Mouse (Mus musculus) thymus, postnatal 14 days (tissue): ENCODE data around the gene Klhl3.
"Not testable (repeated sequence)": the region's sequence is repeated elsewhere in the genome, so short reads cannot be mapped to it uniquely, and the experiment has no call there.

Experiments used
- DNase-seq: peaks from one replicate; pipeline ENCODE4 v3.0.0; 2021

Gene Klhl3

GRCm38 (mm10) chr13:58113061-58113900 is at the start of gene Klhl3:
TSS of gene Klhl3 (minus strand) at chr13:58113592.
- peak; percentile 91 for DNase-seq

- no peak for DNase-seq
These were observed 47.4 kb upstream of the Klhl3 start for GRCm38 (mm10) chr13:58160761-58161160.

GRCm38 (mm10) chr13:58158099-58158912 is 44.9 kb upstream of the Klhl3 start:
- peak; percentile 90 for DNase-seq

- DNase-seq: peak; percentile 88
These were observed 44.2 kb upstream of the Klhl3 start, which contains the start of gene Idnk for GRCm38 (mm10) chr13:58157447-58158098. TSS of gene Idnk (plus strand) at chr13:58157649.

GRCm38 (mm10) chr13:58157036-58157435 is 43.6 kb upstream of the Klhl3 start:
- DNase-seq: peak; percentile 25

- peak; percentile 40 for DNase-seq
These were observed 42.6 kb upstream of the Klhl3 start for GRCm38 (mm10) chr13:58156031-58156430.

GRCm38 (mm10) chr13:58150442-58150841 is 37.0 kb upstream of the Klhl3 start:
- DNase-seq: no peak

GRCm38 (mm10) chr13:58149629-58150028 is 36.2 kb upstream of the Klhl3 start:
- DNase-seq: no peak

GRCm38 (mm10) chr13:58149033-58149558 is 35.7 kb upstream of the Klhl3 start:
- no peak for DNase-seq

- DNase-seq: peak; percentile 47
These were observed 35.0 kb upstream of the Klhl3 start for GRCm38 (mm10) chr13:58148256-58148831.

- no peak for DNase-seq
These were observed 34.4 kb upstream of the Klhl3 start for GRCm38 (mm10) chr13:58147760-58148159.

- not testable (repeated sequence) for DNase-seq
These were observed 33.2 kb upstream of the Klhl3 start for GRCm38 (mm10) chr13:58146603-58147002.

- DNase-seq: no peak
These were observed 18.3 kb upstream of the Klhl3 start for GRCm38 (mm10) chr13:58131692-58132091.

GRCm38 (mm10) chr13:58129687-58130246 is 16.4 kb upstream of the Klhl3 start:
- DNase-seq: no peak

- DNase-seq: peak; percentile 95
These were observed 15.6 kb upstream of the Klhl3 start for GRCm38 (mm10) chr13:58128768-58129671.

GRCm38 (mm10) chr13:58128396-58128767 is 15.0 kb upstream of the Klhl3 start, which contains the start of gene Hnrnpa0:
TSS of gene Hnrnpa0 (minus strand) at chr13:58128556.
- peak; percentile 97 for DNase-seq

GRCm38 (mm10) chr13:58127766-58128361 is 14.5 kb upstream of the Klhl3 start:
- DNase-seq: no peak

- peak; percentile 64 for DNase-seq
These were observed 13.7 kb upstream of the Klhl3 start for GRCm38 (mm10) chr13:58126862-58127765.

GRCm38 (mm10) chr13:58126126-58126525 is 12.7 kb upstream of the Klhl3 start:
- DNase-seq: peak; percentile 71
